Comparison of ENCODE assay signal across 25 mouse cellular contexts in the genomic region with DNA sequence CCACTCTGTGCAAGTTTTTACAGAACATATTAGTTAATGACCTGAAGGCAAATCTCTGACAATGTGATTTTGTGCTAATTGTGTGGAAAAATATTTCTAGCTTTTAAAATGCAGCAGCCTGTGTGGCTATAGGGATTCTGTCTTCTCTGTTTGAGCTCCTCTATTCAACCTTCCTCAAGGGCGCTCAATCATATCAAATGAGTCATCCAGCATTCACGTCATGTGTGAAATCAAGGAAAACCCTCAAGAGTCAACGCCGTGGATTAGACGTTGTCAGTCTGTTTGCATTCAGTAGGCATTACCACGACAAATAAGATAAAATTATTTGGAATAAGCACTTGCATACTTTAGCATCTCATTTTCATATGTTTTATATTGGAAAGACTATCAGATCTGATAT. TPM values are rescaled to one million over a fixed set of nuclear protein-coding genes. Genes with fewer than 3 reads are reported as not detected.
DNase-seq lines count a peak whose midpoint lies in the region; ATAC-seq lines count a peak whose summit lies in the region.
"Had no signal": no experiment of that assay in that cellular context is flagged by ENCODE, and none has a peak within 500 bp of the region (broad histone marks: within the 10 kb centered on the region; RNA-seq: fewer than 3 reads in every experiment).

No protein-coding gene starts in this region.

- no peak overlapping the region for H3K4me3 ChIP-seq in hindbrain, embryonic 13.5 days
- no peak overlapping the region for H3K4me3 ChIP-seq in midbrain, embryonic 15.5 days
- H3K4me3 ChIP-seq: heart, embryonic 12.5 days; limb, embryonic 12.5 days; liver, embryonic 12.5 days; lung, embryonic 15.5 days had no signal

- no peak overlapping the region for H3K27ac ChIP-seq in hindbrain, embryonic 13.5 days
- no peak overlapping the region for H3K27ac ChIP-seq in midbrain, embryonic 15.5 days
- H3K27ac ChIP-seq: limb, embryonic 12.5 days; liver, embryonic 12.5 days; lung, embryonic 15.5 days; macrophage had no signal

- H3K4me2 ChIP-seq in hindbrain, embryonic 13.5 days, result no peak overlapping the region
- no peak overlapping the region for H3K4me2 ChIP-seq in midbrain, embryonic 15.5 days
- H3K4me2 ChIP-seq: heart, embryonic 12.5 days; limb, embryonic 12.5 days; liver, embryonic 12.5 days; lung, embryonic 15.5 days had no signal

- H3K36me3 ChIP-seq in hindbrain, embryonic 13.5 days, result no peaks in the 10 kb centered on the region
- no peaks in the 10 kb centered on the region for H3K36me3 ChIP-seq in midbrain, embryonic 15.5 days (replicated peaks)
- H3K36me3 ChIP-seq: heart, embryonic 12.5 days; limb, embryonic 12.5 days; liver, embryonic 12.5 days; lung, embryonic 15.5 days had no signal

- DNase-seq in embryo, embryonic 10 days (ENCODE audit: low spot score), result peak; percentile 11
- DNase-seq in embryo, embryonic 10.5 days (ENCODE audit: low spot score), result no peak
- DNase-seq in Muller cell, postnatal 12 days (ENCODE audit: inconsistent ontology term), result peak; percentile 17
- no peak for DNase-seq in cerebellum, adult 11-12 months
- DNase-seq in kidney, adult 8-10 months, result no peak
- no peak for DNase-seq in urinary bladder, postnatal 14 days (ENCODE audit: low spot score)
- DNase-seq: adrenal gland, postnatal 10 days; cerebellum, postnatal 25 days; gastrocnemius, postnatal 10 days; heart, adult 11 months; kidney, adult 9 months; kidney, postnatal 4 days; layer of hippocampus, adult 9-11 months; thymus, postnatal 25 days had no signal

- peak; percentile 46; the same call in 1 of the 2 replicates for ATAC-seq in hindbrain, embryonic 13.5 days (ENCODE audit: low FRiP score)
- ATAC-seq in midbrain, embryonic 15.5 days (replicated peaks), result peak; percentile 71; the same call in 1 of the 2 replicates
- ATAC-seq: liver, embryonic 12.5 days; Patski had no signal

- no peaks in the 10 kb centered on the region for H3K27me3 ChIP-seq in hindbrain, embryonic 13.5 days
- H3K27me3 ChIP-seq in midbrain, embryonic 15.5 days (replicated peaks), result no peaks in the 10 kb centered on the region
- H3K27me3 ChIP-seq: heart, embryonic 12.5 days; limb, embryonic 12.5 days; liver, embryonic 12.5 days; lung, embryonic 15.5 days; Patski had no signal

- 0 out of 2 replicates have a peak, but pooled peaks cover 3% of the 10 kb centered on the region for H3K4me1 ChIP-seq in hindbrain, embryonic 13.5 days (replicated peaks)
- 0 out of 2 replicates have a peak, but pooled peaks cover 3% of the 10 kb centered on the region for H3K4me1 ChIP-seq in midbrain, embryonic 15.5 days
- H3K4me1 ChIP-seq: heart, embryonic 12.5 days; limb, embryonic 12.5 days; liver, embryonic 12.5 days; lung, embryonic 15.5 days had no signal

- 29% methylated on average over 6 of the region's 6 CpGs for WGBS in hindbrain, embryonic 13.5 days
- 9% methylated on average over 6 of the region's 6 CpGs for WGBS in midbrain, embryonic 15.5 days

- H3K9me3 ChIP-seq in hindbrain, embryonic 13.5 days, result no peaks in the 10 kb centered on the region
- no peaks in the 10 kb centered on the region for H3K9me3 ChIP-seq in midbrain, embryonic 15.5 days
- H3K9me3 ChIP-seq: heart, embryonic 12.5 days; limb, embryonic 12.5 days; liver, embryonic 12.5 days; lung, embryonic 15.5 days had no signal

- no peak overlapping the region for H3K9ac ChIP-seq in hindbrain, embryonic 13.5 days
- H3K9ac ChIP-seq in midbrain, embryonic 15.5 days, result no peak overlapping the region
- H3K9ac ChIP-seq: heart, embryonic 12.5 days; limb, embryonic 12.5 days; liver, embryonic 12.5 days; lung, embryonic 15.5 days had no signal

RNA-seq across cellular contexts. Expression of a gene that starts 18.4 kb away (rescaled TPM):
- polyA plus RNA-seq in hindbrain, embryonic 13.5 days (2015; fragmentation: Nextera tagmentation; extraction: Ambion mirVana), result not detected in 2 replicates
- 0.21 TPM in 1 of 2 replicates, not detected in the other for polyA plus RNA-seq in midbrain, embryonic 15.5 days (2015; fragmentation: Nextera tagmentation; extraction: Ambion mirVana)
- polyA plus RNA-seq: heart, embryonic 12.5 days; intestine, embryonic 14.5 days; limb, embryonic 12.5 days; liver, embryonic 12.5 days; lung, embryonic 15.5 days; macrophage; neural tube, embryonic 11.5 days; Patski; small intestine, adult 2 months had no signal

Comparison
In these comparisons a context has a peak if more than half of its experiments do, and no peak if none do; other contexts are left out.
1. DNase-seq: peak in embryo, embryonic 10 days (single experiment) and Muller cell, postnatal 12 days (single experiment); none in embryo, embryonic 10.5 days (single experiment), cerebellum, adult 11-12 months (single experiment), kidney, adult 8-10 months (0 of 2) and urinary bladder, postnatal 14 days (single experiment).